Mouse (Mus musculus): ENCODE data around the gene Them4.

Them4 gene

GRCm38 (mm10) chr3:94369709-94370108, 59.8 kb downstream of the Them4 start:
- DNase-seq, result no peak

GRCm38 (mm10) chr3:94371637-94372036, 61.7 kb downstream of the Them4 start:
- no peak for DNase-seq

- no peak for DNase-seq
These were observed 62.1 kb downstream of the Them4 start for GRCm38 (mm10) chr3:94372038-94372437.

DNA sequence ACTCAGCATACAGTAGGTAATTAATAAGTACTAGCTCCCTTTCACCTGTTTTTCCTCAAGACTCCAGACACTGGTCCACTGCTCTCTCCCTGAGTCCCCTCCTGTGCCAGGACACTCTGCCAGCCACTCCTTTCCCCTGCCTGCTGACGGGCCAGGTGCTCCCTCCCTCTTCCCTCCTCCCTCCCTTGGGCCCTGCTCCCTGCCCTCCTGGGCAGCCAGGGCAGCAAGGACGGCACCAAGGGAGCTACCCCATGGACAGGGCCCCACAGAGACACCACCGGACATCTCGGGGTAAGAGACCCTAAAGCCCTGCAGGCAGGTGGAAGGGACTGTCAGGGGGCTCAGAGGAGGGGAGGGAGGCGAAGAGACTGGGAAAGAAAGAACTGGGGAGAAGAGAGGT, 62.8 kb downstream of the Them4 start, which contains the start of gene Rorc:
TSS of gene Rorc (plus strand) at position 154 of the 400 bp plus-strand sequence.
- no peak for DNase-seq

DNA sequence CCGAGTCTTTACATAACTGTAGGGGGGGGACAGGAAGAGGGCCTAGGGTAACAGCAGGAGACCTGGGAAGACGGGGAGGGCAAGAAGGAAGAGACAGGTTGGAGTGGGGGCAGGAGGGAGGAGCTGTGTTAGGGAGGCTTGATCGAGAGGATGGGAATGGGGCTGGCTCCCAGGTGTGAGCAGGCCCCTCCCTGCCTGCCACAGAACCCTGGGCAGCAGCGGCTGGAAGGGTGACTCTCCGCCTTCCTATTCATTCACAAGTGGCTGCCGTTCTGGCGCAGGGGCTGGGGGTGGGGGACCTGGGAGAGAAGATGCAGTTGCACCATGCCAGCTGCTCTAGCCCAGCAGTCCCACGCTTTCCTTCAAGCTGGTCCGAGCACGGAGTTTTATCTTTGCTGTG, 63.2 kb downstream of the Them4 start:
- no peak for DNase-seq

GRCm38 (mm10) chr3:94373597-94374011, 63.7 kb downstream of the Them4 start:
- no peak for DNase-seq

DNA sequence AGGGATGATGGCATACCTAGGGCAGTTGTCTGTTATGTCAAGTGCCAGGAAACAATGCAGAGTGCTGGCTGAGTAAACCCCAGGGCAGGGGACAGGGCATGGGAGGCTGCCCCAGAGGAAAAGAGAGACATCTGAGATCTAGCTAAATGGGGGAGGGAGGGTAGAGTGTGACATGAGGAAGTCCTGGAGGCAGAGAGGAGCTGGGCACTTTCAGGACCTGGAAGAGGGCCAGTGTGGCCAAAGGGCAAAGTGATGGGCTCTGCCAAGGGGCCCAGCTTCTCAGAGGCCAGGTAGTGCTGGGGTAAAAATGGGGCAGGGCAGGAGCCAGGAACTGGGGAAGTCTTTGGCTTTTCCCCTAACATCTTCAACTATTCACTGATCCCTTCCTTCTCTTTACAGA, 64.7 kb downstream of the Them4 start:
- no peak for DNase-seq

DNA sequence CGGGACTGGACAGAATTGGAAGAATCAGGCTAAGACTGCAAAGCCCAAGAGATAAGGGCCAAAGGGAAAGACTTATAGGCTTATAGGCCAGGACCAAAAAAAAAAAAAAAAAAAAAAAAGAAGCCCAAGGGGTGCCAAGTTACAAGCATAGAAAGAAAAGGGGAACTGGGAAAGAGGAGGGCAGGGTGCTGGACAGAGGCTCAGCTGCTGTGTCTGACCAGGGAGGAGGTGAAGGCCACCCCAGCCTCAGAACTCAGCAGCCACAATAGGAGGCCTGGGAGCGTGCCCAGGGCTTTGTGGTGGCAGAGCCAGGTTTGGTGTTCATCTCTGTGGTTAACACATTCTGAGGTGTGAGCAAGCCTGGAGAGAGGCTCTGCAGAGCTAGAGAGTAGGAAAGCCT, 65.3 kb downstream of the Them4 start:
- no peak for DNase-seq

DNA sequence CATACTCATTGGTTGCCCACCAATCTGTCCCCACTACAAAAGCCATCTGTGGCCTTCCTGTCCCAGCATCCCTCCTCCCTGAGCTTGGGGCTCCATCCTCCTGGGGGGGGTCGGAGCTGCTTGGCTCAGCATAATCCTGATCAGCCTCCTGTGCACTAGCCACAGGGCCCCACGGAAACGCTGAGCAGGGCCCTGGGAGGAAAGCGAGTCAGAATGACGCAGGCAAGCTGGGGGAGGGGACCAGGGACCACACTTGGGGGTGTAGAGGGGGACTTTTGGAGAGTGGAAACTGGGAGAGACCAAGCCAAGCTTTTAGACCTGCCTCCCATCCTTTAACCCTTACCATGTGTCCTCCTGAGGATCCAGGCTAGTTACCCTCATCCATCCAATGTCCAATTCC, 66.0 kb downstream of the Them4 start:
- DNase-seq, result no peak

DNA sequence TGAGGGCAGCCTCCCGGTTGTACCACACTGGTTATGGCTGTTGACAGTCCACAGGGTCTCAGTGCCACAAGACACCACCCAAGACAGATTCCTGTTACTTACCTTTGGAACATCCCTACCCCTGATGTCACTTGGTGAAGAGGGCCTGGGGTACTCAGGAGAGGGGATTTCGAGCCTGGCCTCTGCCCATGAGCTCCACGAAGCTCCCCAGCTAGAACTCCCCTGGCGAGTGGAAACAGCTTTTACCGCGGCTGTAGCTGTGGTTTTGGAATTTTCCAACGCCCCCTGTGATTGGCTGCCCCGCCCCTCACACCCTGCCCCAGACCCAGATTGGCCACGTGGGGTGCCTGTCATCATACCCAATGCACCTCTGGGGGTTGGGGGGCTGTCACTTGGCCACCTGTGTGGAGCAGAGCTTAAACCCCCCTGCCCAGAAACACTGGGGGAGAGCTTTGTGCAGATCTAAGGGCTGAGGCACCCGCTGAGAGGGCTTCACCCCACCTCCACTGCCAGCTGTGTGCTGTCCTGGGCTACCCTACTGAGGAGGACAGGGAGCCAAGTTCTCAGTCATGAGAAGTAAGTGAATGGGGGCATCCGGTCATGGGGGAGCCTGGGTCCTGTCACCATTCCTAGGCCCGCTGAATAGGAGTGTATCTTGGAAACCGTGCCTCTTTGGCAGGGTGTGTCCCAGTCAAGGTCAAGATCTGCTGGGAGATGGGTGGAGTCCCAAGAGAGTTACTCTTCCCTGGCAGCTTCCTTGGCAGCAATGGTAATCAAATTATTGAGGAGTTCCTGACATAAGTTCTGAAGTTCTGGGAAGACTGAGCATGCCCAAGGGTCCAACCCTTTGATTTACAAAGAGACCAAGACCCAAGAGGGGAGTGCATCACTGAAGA, 67.4 kb downstream of the Them4 start:
- DNase-seq, result no peak

- no peak for DNase-seq
These were observed 70.1 kb downstream of the Them4 start for GRCm38 (mm10) chr3:94379831-94380510.

Data from spleen, adult 18-20 months (tissue).